Mouse (Mus musculus) thymus, postnatal 25 days (tissue): Measurements from ENCODE around the gene Bri3bp.
"Not testable (repeated sequence)": the region's sequence is repeated elsewhere in the genome, so short reads cannot be mapped to it uniquely, and the experiment has no call there.

Source experiments
- DNase-seq: peaks from one replicate; pipeline ENCODE4 v3.0.0; 2022

Bri3bp gene

GRCm38 (mm10) chr5:125409348-125410090 is 31.8 kb upstream of the Bri3bp start:
- DNase-seq: no peak

DNA sequence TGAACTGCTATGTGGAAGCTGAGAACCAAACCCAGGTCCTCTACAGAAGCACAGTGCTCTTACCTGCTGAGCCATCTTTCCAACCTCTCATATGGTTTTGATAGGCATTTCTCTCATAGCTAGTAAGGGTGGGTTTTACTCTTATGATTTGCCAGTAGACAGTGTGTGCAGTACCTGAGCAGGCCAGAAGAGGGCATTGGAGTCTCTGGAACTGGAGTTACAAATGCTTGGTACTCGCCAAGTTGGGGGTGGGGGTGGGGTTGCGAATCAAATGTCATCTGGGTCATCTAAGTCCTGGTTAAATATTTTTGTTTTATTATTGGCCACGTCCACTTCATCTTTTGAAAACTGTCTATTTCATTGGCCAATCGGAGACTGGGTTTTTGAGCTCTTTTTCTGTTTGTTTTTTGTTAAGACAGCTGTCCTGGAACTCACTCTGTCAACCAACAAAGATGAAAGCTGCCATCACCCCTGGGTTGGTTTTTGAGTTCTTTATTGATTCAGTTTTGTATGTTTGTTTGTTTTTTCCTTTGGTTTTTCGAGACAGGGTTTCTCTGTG is 29.3 kb upstream of the Bri3bp start:
- DNase-seq: peak; percentile 86

- not testable (repeated sequence) for DNase-seq
Observed at GRCm38 (mm10) chr5:125412536-125412935, 28.8 kb upstream of the Bri3bp start.

GRCm38 (mm10) chr5:125413763-125414162 is 27.6 kb upstream of the Bri3bp start:
- no peak for DNase-seq

- no peak for DNase-seq
Observed at GRCm38 (mm10) chr5:125416183-125416582, 25.2 kb upstream of the Bri3bp start.

DNA sequence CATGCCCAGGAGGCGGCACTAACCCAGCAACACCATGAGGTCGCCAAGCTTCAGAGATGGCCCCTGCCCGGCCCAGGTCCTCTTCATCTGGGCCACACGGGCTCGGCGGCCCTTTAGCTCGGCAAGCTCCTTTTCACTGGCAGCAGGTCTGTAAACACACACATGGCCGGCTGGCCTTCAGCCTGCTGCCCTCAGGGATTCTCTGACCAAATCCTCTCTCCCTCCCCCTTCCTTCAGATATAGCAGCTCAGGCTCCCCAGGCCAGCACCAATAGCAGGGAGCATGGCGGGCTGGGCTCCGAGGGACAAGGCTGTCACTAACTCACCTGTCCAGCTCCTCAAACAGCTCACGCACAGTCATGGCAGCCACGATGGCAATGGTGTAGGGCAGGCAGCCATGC is 22.7 kb upstream of the Bri3bp start:
- no peak for DNase-seq

GRCm38 (mm10) chr5:125419124-125419523 is 22.2 kb upstream of the Bri3bp start:
- DNase-seq: no peak

DNA sequence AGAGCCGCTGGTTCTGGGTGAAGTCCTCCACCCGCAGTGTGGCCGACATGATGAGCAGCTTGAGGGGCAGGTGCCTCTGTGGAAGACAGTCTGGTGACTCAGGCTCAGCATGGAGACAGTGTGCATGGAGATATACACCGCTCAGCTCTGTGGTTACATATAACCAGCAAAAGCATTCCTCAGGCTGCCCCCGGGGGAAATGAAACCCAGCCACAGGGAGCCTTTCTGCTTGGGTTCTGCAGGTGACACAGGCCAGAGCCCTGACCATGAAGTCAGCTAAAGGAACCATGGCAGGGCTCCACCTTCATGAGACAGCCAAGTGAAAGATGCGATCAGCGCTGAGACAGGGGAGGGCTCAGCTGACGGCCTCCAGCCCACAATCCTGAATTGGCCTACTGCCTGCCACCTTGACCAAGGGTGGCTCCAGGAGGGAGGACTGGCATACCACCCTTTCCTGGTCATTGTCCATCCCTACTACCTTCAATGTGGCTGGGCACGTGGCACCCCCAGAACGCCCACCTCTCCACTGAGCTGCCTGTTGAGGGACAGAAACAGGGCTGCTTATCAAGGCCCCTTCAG is 15.6 kb upstream of the Bri3bp start:
- no peak for DNase-seq

- DNase-seq: no peak
Observed at GRCm38 (mm10) chr5:125426343-125426742, 15.0 kb upstream of the Bri3bp start.

DNA sequence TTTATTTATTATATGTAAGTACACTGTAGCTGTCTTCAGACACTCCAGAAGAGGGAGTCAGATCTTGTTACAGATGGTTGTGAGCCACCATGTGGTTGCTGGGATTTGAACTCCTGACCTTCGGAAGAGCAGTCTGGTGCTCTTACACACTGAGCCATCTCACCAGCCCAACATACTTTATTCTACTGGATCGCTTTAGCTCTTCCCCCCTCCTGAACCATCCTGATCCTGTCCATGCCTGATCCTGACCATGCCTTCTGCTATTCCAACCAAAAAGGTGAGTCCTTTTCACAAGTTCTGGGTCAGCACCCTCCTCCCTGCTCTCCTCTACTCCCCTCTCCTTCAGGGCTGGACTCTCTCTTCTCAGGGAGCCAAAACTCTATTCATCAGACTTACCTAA is 9.0 kb upstream of the Bri3bp start:
- DNase-seq: not testable (repeated sequence)

DNA sequence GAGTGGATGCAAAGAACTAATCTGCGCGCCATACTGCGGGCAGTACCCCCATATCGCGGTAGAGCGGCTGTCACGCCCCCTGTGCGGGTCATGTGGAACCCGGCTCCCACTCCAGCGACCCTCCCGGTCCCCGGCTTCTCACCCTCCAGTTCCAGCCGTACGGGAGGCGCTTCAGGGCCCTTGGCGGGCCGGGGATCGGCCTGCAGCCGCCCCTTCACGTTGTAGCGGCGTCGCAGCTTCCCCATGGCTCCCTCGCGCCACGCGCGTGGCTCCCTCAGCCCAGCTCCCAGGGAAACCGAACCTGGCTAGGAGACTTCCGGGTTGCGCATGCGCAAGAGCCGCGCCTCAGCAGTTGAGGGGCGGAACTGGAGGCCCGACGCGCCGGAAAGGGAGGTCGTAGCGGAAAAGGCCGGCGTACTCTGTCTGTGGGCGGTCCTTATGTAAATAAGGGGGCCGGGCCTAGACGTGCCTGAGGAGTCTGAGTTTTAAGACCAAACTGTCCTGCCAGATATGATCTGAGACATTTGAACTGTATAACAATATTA is 7.5 kb upstream of the Bri3bp start, which contains the start of gene Dhx37:
Dhx37 (minus strand) TSS at position 329 of the 545 bp plus-strand sequence.
- DNase-seq: peak; percentile 91

GRCm38 (mm10) chr5:125434347-125434746 is 7.0 kb upstream of the Bri3bp start:
- not testable (repeated sequence) for DNase-seq

- DNase-seq: no peak
Observed at GRCm38 (mm10) chr5:125440583-125441233, 660 bp upstream of the Bri3bp start.

DNA sequence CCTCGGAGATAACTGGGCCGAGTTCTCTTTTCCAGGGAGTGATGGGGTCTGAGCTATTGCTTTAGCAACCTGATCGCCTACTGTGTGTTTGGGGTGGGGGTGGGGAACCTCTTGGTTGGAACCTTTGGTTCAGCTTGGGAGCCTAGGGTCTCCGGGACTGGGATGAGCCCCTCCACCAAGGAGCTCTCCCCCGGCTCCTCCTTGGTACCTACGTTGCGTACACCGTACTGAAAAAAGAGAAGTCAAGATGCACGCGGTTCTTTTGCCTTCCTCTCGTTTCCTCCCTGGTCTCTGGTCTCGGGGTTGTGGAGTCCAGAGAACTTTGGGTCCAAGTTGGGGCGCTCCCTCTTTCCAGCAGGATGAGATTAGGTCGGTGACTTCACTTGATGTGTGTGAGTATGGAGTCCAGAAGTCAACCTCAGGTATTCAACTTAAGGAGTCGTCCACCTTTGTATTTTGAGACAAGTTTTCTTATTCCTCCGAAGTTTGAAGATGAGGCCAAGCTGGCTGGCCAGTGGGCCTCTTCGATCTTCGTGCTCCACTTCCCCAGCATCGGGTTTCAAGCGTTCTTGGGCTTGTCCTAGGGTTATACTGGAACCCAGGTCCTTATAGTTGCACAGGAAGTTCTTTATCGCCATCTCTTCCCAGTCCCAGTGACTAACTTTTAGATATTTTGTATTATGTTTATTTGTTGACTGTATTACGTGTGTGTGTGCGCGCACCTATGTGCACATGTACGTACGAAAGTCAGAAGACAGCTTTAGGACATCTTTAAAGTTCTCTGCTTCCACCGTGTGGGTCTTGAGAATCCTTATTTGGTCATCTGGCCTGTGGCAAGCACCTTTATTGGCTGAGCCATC is 998 bp downstream of the Bri3bp start:
- DNase-seq: peak; percentile 39

GRCm38 (mm10) chr5:125443335-125443734 is 2.0 kb downstream of the Bri3bp start:
- no peak for DNase-seq

DNA sequence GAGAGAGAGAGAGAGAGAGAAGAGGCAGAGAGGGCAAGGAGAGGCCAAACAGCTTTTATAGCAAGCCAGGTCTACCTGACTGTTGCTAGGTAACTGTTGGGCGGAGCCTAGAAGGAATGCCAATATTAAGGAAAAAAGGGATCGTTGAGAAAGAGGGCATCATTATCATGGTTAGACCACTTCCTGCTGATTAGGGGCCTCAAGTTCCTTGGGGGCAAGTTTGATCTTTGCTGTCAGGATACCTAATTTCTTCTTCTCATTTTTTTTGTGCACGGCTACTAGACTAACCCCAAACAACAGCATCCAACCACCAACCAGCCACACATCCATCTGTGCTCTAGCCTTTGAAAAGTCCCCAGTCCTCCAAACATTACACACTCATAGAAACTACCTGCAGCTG is 2.5 kb downstream of the Bri3bp start:
- no peak for DNase-seq

GRCm38 (mm10) chr5:125444554-125444953 is 3.2 kb downstream of the Bri3bp start:
- no peak for DNase-seq

DNA sequence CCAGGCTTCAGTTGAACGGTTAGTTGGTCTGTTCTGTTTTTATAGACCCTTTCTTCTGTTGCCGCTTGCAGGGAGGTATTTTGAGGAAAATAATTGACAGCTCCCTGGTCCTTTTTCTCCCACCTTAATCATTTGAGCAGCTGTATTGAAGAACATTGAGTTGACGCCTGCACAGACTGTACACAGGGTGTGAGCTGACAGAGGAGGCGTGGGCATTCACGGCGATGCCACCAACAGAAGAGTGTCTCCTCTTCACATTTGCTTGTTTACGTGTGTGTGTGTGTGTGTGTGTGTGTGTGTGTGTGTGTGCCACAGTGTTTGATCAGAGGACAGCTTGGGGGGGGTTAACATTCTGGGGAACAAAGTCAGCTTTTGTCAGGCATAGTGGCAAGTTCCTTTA is 5.0 kb downstream of the Bri3bp start:
- DNase-seq: no peak

GRCm38 (mm10) chr5:125448026-125448425 is 6.7 kb downstream of the Bri3bp start:
- DNase-seq: no peak

GRCm38 (mm10) chr5:125448631-125449030 is 7.3 kb downstream of the Bri3bp start:
- DNase-seq: no peak

DNA sequence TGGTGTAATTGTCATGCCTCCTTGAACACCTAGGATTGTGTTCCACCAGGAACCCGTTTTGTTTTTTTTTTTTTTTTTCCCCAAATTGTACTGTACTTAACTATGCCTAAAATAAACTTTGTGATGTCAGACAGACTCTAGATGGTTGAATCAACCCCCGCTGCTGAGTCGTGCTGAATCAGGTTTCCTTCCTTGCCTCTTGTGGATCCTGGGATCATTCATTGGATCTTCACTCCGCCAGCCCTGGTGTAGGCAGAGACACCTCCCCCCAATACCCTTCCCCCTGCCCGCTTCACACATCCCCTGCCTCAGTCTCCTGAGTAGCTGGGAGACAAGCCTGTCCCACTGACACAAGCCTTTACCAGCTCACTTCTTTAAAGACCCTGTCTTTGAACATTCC is 7.9 kb downstream of the Bri3bp start:
- no peak for DNase-seq

GRCm38 (mm10) chr5:125452573-125452972 is 11.2 kb downstream of the Bri3bp start:
- DNase-seq: no peak
